Mouse (Mus musculus) neural tube, embryonic 15.5 days (tissue): ENCODE measurements around the gene Creb5. TPM values are rescaled to one million over a fixed set of nuclear protein-coding genes. Genes with fewer than 3 reads are reported as not detected.
A peak's percentile ranks its signal among the peaks of the same experiment; 100 is the strongest.

ENCODE experiments used
- ATAC-seq: fragments of 200-750 bp; cut with Nextera tagmentation; 2 replicates; pipeline ENCODE4 v1.8.0; 2017; ENCODE audit warnings: mild to moderate bottlenecking, moderate TSS enrichment, moderate library complexity; ENCODE audit not compliant: low FRiP score
- H3K27ac ChIP-seq: fragments of 300-500 bp; sonication (generic); replicated peaks from 2 replicates; pipeline ENCODE4 v1.5.1; 2015; ENCODE audit warnings: mild to moderate bottlenecking, inconsistent platforms
- H3K27me3 ChIP-seq: fragments of 300-500 bp; sonication (generic); replicated peaks from 2 replicates; pipeline ENCODE4 v1.6.1; 2015; ENCODE audit warnings: inconsistent platforms
- H3K36me3 ChIP-seq: fragments of 300-500 bp; sonication (generic); 2 replicates; pipeline ENCODE4 v1.6.1; 2015; ENCODE audit warnings: inconsistent platforms
- H3K4me1 ChIP-seq: fragments of 300-500 bp; sonication (generic); 2 replicates; pipeline ENCODE4 v1.6.1; 2015; ENCODE audit warnings: inconsistent platforms
- H3K4me2 ChIP-seq: fragments of 300-500 bp; sonication (generic); 2 replicates; pipeline ENCODE4 v1.6.1; 2015; ENCODE audit warnings: inconsistent platforms, mild to moderate bottlenecking, moderate library complexity
- H3K4me3 ChIP-seq: fragments of 300-500 bp; sonication (generic); replicated peaks from 2 replicates; pipeline ENCODE4 v1.5.1; 2015; ENCODE audit warnings: mild to moderate bottlenecking, inconsistent platforms
- H3K9ac ChIP-seq: fragments of 300-500 bp; sonication (generic); replicated peaks from 2 replicates; pipeline ENCODE4 v1.6.1; 2015; ENCODE audit warnings: mild to moderate bottlenecking, inconsistent platforms
- H3K9me3 ChIP-seq: fragments of 300-500 bp; sonication (generic); replicated peaks from 2 replicates; pipeline ENCODE4 v1.6.1; 2016; ENCODE audit warnings: inconsistent platforms
- WGBS: fragments of 180-500 bp; shearing (Covaris S2); methylation state at CpG from one replicate; pipeline ENCODE4 v1.1.7; 2015; ENCODE audit warnings: mixed read lengths; 5-methylcytosine and 5-hydroxymethylcytosine counted together
- polyA plus RNA-seq: library from polyadenylated mRNA; unstranded; fragments of >200 nt; fragmentation: Nextera tagmentation; extraction: Ambion mirVana; gene quantifications from 2 replicates; pipeline ENCODE4 v1.2.1, GENCODE M21; 2015

Gene Creb5
- polyA plus RNA-seq = 5.7 TPM in 2 replicates

DNA sequence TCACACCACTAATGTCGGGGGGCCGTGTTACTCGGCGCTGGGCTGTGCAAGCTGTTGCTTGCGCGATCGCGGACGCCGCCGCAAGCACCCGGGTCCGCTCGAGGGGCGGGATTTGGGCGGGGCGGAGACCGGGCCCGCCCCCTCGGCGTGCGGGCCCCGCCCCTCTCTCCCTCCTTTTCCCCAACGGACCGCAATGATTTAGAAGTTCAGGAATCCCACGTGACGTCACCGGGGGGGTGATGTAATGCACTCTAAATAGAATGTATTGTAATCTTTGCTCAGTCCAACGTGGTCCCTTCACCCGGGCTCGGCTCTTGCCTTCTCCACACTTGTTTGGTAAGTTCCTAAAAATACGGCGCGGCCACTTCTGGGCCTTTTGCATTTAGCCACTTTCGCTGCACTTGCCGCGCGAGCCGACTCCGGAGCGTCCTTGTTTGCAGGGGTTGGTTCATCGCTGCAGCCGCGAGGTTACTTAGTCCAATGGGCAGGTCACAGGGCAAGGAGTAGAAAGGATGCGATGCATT, at the start of gene Creb5:
Gene Creb5, plus strand, starts transcription at position 233 of the 524 bp plus-strand sequence.
- Histone ChIP-seq H3K9me3 (no peaks in the 10 kb centered on the region), H3K4me2 (peak within 1 kb of the TSS; percentile 95), H3K27me3 (peaks cover 78% of the 10 kb centered on the region), H3K4me3 (peak within 1 kb of the TSS; percentile 49), H3K9ac (peak within 1 kb of the TSS; percentile 52), H3K36me3 (no peaks in the 10 kb centered on the region), H3K4me1 (peaks cover 34% of the 10 kb centered on the region), H3K27ac (no peak within 1 kb of the TSS; the same call in 1 of the 2 replicates)
- WGBS = under 1% methylated on average over 45 of the region's 45 CpGs
- ATAC-seq = peak; percentile 82

DNA sequence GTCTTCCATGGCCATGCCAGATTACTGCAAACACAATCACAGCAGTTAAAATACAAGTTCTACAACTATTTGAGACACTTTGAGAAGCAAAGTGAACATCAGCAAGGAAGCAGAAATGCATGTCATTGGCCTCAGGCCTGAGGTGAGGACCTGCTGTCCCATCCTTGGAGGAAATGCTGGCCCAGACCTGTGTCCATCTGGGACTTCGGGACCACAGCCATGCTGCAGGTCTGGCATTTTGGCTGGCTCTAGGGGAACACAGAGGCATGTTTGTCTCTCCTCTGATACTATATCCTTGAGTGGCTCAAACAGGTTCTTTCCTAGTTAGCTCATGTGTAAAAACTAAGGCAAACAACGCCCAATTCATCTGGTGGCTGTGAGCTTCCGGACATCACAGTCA, 27.2 kb upstream of the Creb5 start:
- Histone ChIP-seq H3K27ac (no peak overlapping the region), H3K27me3 (0 out of 2 replicates have a peak, but pooled peaks cover 6% of the 10 kb centered on the region), H3K4me2 (no peak overlapping the region), H3K36me3 (no peaks in the 10 kb centered on the region), H3K4me3 (no peak overlapping the region), H3K4me1 (peaks cover 5% of the 10 kb centered on the region; the same call in 1 of the 2 replicates), H3K9ac (no peak overlapping the region), H3K9me3 (no peaks in the 10 kb centered on the region)
- WGBS = 96% methylated on average over 3 of the region's 3 CpGs
- no peak for ATAC-seq

DNA sequence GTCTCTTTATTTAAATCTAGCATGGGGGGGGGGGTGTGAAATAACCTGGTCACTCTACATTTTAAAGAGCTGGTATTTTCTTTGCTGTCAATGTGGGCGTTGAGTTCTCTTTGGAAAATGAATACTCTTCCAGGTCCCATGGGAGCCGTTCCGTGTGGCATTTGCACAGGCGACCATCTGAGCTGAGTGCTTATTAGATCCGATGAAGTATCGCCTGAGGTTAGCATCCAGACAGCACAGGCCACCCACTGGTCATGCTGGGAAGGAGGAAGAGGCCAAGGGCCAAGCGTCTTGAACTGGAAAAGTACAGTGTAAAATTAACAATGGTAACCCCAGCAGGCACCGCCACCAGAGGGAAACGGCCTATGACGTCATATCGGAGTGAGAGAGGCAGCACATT, 24.7 kb upstream of the Creb5 start:
- H3K4me3 ChIP-seq = no peak overlapping the region
- H3K27ac ChIP-seq = no peak overlapping the region
- peaks cover 16% of the 10 kb centered on the region; the same call in 1 of the 2 replicates for H3K27me3 ChIP-seq
- H3K9ac ChIP-seq = no peak overlapping the region
- H3K9me3 ChIP-seq = no peaks in the 10 kb centered on the region
- no peak for ATAC-seq
- peaks cover 6% of the 10 kb centered on the region for H3K4me1 ChIP-seq
- H3K4me2 ChIP-seq = no peak overlapping the region
- 31% methylated on average over 11 of the region's 11 CpGs for WGBS
- H3K36me3 ChIP-seq = no peaks in the 10 kb centered on the region

DNA sequence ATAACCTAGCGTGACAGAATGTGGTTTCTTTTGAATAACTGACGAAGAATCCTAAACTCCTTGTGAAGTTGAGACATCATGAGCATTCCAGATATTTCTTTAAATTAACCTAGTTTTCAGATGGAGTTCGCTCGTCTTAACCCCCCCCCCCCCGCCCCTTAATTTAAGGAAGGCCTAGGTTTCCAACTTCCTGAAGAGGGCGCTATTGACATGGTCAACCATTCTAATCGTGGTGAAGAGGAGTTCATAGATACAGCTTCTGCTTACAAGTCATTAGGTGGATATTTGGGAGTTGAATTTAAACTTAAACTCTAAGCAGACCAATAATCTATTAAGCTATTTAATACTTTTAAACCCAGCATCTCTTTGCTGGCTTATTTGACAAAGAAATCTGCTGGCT, 20.0 kb upstream of the Creb5 start:
- no peaks in the 10 kb centered on the region for H3K9me3 ChIP-seq

DNA sequence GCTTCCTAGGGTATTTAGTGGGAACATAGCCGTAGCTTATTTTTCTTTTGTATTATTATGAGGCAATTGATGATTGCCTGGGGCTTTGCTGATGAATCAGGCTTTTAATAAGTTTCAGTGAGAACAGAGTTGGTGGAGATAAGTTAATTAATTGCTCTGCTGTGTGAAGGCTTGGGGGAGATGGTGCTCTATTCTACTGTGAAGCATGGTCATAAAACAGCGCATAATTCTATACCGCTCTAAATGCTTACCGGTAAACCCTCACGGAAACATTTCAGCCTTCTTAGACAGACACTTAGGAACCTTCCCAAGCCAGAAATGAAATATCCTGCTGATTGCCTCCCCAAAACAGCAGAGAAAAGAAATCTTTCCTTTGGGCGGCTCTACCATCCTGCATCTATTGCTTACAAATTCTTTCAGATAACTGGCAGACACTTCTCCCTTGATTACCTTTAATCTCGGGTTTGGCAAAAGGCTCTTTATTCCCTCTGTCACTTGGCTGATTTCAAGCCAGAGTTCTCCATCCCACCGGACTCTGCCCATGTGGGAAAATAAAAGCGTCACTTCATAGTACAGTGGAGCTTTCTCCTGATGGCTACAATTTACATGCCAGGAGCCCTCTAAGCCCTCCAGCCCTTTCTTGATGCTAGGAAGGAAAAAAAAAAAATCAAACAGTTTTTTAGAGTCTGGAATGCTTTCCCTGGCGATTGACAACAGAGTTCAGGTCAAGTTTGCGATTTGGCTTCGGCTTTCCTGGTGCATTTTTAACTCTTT, 19.2 kb upstream of the Creb5 start:
- Histone ChIP-seq H3K4me1 (peaks cover 12% of the 10 kb centered on the region), H3K9me3 (no peaks in the 10 kb centered on the region), H3K27ac (no peak overlapping the region; the same call in 1 of the 2 replicates), H3K9ac (no peak overlapping the region), H3K27me3 (peaks cover 24% of the 10 kb centered on the region), H3K4me2 (peak overlapping the region; percentile 34), H3K36me3 (no peaks in the 10 kb centered on the region), H3K4me3 (no peak overlapping the region)
- WGBS = 17% methylated on average over 12 of the region's 12 CpGs
- no peak for ATAC-seq

More for the DNA sequence above, 20.0 kb upstream of the Creb5 start:
- Histone ChIP-seq H3K27ac (no peak overlapping the region), H3K27me3 (peaks cover 24% of the 10 kb centered on the region), H3K9ac (no peak overlapping the region), H3K4me1 (peaks cover 16% of the 10 kb centered on the region), H3K4me3 (no peak overlapping the region), H3K36me3 (no peaks in the 10 kb centered on the region), H3K4me2 (0 out of 2 replicates have a peak overlapping the region, but pooled peaks have one; percentile 34)
- 33% methylated on average over 7 of the region's 7 CpGs for WGBS
- no peak for ATAC-seq

DNA sequence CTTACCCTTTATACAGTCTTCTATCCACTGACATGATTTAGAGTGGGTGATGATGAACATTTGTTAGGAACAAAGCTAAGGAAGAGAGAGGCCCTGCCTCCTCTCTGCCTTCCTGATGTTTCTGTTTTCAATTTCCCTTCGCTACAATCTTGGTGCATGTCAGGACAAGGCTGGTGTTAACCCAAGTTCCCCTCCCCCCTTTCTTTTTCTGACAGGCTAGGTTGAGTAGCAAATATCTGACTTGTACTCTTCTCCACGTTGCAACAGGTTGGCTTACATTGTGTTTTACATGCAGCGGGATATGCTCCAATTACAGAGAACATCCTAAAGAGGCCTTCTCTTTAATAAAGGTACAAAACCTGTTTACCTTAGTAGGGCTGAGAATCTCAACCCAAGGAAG, 15.9 kb upstream of the Creb5 start:
- Histone ChIP-seq H3K27ac (no peak overlapping the region), H3K4me2 (no peak overlapping the region), H3K9me3 (no peaks in the 10 kb centered on the region), H3K9ac (no peak overlapping the region), H3K4me1 (peaks cover 12% of the 10 kb centered on the region), H3K4me3 (no peak overlapping the region), H3K27me3 (peaks cover 13% of the 10 kb centered on the region; the same call in 1 of the 2 replicates), H3K36me3 (no peaks in the 10 kb centered on the region)
- 74% methylated on average over 3 of the region's 3 CpGs for WGBS
- no peak for ATAC-seq

DNA sequence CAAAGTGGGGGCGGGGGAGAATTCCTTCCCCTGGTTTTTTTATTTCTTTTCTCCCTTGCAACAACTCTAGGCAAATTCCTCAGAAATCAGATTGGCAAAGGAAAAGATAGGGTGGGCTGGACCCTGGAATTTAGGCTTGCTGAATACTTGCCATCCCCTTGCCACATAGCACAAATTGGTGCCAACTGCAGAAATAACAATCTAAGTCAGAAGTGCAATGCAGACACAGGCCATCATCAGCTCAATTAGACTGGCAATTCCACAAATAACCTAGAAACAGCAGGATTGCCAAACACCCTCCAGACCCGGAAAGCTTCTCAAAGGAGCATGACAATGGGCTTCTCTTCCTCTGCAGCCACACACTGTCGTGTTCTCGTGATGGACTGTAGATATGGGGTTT, 15.4 kb upstream of the Creb5 start:
- no peak overlapping the region for H3K9ac ChIP-seq
- H3K27me3 ChIP-seq = peaks cover 9% of the 10 kb centered on the region; the same call in 1 of the 2 replicates
- no peak overlapping the region for H3K4me2 ChIP-seq
- no peaks in the 10 kb centered on the region for H3K9me3 ChIP-seq
- no peak overlapping the region for H3K4me3 ChIP-seq
- H3K4me1 ChIP-seq = peaks cover 12% of the 10 kb centered on the region
- 38% methylated on average over 4 of the region's 4 CpGs for WGBS
- no peaks in the 10 kb centered on the region for H3K36me3 ChIP-seq
- H3K27ac ChIP-seq = no peak overlapping the region
- ATAC-seq = no peak

DNA sequence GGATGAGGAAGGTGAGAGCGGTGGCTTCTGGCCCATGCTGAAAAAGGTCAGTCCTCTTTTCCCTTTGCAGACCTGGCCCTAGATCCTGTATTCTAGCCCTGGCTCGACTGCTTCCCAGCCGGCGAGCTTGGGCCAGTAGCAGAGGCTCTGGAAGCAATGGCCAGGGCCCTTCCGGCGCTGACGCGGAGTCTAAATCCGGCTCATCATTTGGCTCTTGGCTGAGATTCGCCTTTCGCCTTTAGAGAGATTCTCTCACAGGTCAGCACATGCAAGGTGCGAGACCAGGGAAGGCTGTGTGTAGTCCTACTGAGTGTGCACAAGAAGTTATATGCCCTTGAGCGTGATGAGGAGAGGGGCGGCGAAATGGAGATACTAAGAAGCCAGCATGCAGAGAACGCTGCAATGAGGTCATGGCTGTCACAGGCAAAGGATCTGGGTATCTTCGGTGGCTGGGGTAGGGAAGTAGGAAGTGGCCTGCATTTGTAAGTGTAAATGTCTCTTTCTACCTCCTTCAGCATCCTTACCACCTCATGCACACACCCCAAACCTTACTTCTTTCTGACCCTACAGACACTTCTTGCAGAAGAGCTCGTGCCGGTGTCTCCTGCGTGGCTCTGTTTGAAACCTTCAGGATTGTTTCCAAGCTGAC, 557 bp upstream of the Creb5 start:
- no peak overlapping the region for H3K9ac ChIP-seq
- peaks cover 34% of the 10 kb centered on the region for H3K4me1 ChIP-seq
- ATAC-seq = peak; percentile 48
- no peaks in the 10 kb centered on the region for H3K9me3 ChIP-seq
- peak overlapping the region; percentile 95 for H3K4me2 ChIP-seq
- H3K27ac ChIP-seq = no peak overlapping the region
- 5% methylated on average over 20 of the region's 20 CpGs for WGBS
- H3K36me3 ChIP-seq = no peaks in the 10 kb centered on the region
- H3K4me3 ChIP-seq = peak overlapping the region; percentile 49
- H3K27me3 ChIP-seq = peaks cover 72% of the 10 kb centered on the region

DNA sequence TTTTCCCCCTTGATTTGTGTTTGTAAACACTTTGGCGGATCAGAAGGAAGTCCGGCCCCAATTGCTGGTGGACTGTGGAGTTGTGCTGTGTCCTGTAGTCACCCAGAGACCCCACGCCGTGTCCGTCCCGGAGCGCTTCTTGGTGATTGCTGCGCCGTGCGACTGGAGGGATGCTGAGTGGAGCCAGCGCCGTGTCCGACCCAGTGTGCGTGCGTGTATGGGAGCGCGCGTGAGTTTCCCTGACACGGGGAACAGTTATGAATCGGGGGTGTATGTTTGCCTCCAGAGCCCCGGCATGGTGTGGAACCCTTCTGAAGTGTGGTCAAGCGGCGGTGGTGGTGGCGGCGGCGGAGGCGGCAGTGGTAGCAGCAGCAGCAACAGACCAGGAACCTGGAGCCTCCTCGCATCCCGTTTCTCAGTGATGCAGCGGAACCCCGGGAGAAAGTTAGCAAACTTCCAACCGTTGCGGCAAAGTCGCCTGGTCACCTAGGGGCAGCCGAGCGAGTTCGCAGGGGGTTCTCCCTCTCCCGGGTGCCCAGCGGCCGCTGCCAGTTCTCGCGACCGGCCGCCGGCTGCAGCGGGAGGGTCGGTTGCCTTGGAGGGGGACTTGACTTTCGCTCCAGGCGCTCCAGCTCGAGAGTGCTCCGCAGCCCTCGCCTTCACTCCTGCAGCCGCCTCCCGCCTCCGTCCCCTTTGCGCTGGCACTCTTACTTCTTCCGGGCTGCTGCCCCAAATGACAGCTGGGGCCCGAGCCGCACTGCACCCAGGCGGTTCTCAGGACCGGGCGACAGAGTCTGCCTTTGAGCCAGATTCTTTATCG, 702 bp downstream of the Creb5 start:
- Histone ChIP-seq H3K4me1 (peaks cover 34% of the 10 kb centered on the region), H3K36me3 (no peaks in the 10 kb centered on the region), H3K9ac (peak overlapping the region; percentile 52), H3K9me3 (no peaks in the 10 kb centered on the region), H3K27me3 (peaks cover 79% of the 10 kb centered on the region), H3K27ac (no peak overlapping the region; the same call in 1 of the 2 replicates), H3K4me2 (peak overlapping the region; percentile 95), H3K4me3 (peak overlapping the region; percentile 49)
- under 1% methylated on average over 56 of the region's 63 CpGs for WGBS
- peak; percentile 58; the same call in 1 of the 2 replicates for ATAC-seq

DNA sequence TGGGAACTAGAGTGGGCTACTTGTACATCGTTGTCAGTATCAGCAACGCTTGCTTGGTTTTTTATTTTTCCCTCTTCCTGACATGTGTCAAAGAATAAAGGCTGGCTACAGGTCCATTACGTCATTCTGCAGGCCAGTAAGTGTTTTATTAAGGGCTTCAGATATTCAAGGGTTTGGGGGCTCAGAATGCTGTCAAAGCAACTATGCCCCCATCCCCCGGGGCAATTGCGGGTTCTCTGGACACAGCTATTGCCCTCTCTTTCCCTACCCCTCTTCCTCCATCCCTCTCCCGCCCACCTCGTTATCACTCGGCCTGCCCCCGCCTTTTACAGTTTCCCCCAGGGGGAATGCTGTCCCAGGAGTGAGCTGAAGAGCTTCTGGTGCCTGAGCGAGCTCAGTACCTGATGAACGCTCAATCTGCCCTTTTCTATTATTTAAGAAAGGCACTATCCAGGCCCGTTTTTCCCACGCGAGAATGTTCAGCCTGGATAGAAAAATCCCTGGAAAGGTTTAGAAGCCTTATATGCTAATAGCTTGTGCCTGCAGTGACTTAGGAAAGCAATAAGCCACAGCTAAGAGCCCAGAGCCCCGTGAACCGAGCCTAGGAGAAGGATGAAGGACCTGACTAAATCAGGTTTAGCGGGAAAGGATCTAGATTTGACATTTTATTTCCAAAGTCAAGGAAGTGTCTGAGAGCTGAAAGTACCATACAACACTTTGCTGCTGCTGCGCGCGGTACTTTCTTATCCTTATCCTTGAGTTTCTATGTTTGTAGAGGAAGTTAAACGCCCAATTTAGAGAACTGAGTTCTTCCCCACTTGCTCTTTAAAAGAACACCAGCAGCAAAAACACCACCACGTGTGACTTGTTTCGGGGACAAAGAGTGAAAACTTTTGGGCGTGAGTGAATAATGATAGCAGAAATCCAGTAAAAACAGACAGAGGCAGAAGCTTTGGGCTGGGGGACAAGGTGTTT, 1.8 kb downstream of the Creb5 start:
- Histone ChIP-seq H3K9me3 (no peaks in the 10 kb centered on the region), H3K4me1 (peaks cover 37% of the 10 kb centered on the region), H3K4me3 (peak overlapping the region; percentile 49), H3K36me3 (no peaks in the 10 kb centered on the region), H3K27me3 (peaks cover 76% of the 10 kb centered on the region), H3K9ac (no peak overlapping the region), H3K27ac (no peak overlapping the region), H3K4me2 (peak overlapping the region; percentile 95)
- whole genome bisulfite sequencing = 3% methylated on average over 24 of the region's 24 CpGs
- ATAC-seq = no peak
